Mouse (Mus musculus) E14TG2a.4 (cell line): ENCODE data around the gene Rtf1.

Source experiments
- CTCF ChIP-seq: conservative IDR thresholded peaks from 2 replicates; pipeline ENCODE4 v1.5.1; 2014; ENCODE audit warnings: low read length
- NANOG ChIP-seq: IDR thresholded peaks from 2 replicates; pipeline ENCODE4 v1.6.1; 2014; ENCODE audit warnings: borderline replicate concordance, low read length, mixed read lengths
- POU5F1 ChIP-seq: IDR thresholded peaks from 2 replicates; pipeline ENCODE4 v1.6.1; 2014; ENCODE audit warnings: low read length, borderline replicate concordance

- TF ChIP-seq CTCF (no peak), POU5F1 (no peak), NANOG (no peak)
Observed at GRCm38 (mm10) chr2:119675215-119675784, 432 bp downstream of the Rtf1 start.
